Mouse (Mus musculus) kidney, adult 2 months (tissue): ENCODE data around the gene Dync1i2.

Experiments used
- CTCF ChIP-seq: fragments of 200-500 bp; conservative IDR thresholded peaks from 2 replicates; pipeline ENCODE4 v1.5.1; 2011; ENCODE audit warnings: low read depth, mild to moderate bottlenecking, control low read depth, low read length, moderate library complexity, mixed read lengths; ENCODE audit not compliant: insufficient read depth, insufficient read length
- POLR2A ChIP-seq: fragments of 200-500 bp; IDR thresholded peaks from one replicate; pipeline ENCODE4 v1.6.1; 2011; ENCODE audit warnings: low read depth, low read length, control low read depth

DNA sequence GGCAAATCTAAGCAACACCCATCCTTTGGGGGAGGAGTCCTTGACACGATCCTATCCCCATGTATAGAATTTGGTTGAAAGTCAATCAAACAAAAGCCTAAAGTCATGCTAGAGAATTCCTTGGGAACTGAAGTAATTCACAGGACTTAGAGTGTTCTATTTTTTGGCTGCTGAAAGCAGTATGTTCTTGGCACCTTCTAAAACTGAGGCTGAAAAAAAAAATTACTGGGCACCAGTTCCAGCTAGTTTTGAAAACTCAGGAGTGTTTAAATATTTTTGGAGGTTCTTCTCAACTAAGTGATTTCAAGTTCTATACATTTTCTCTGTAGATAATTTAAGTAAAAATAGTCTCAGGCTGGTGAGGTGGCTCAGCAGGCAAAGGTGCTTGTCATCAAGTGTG, 86.0 kb downstream of the Dync1i2 start:
- TF ChIP-seq CTCF (no peak), POLR2A (no peak)
